Mouse (Mus musculus) heart, adult 2 months (tissue): ENCODE results near the gene Spata31d1b. TPM values are rescaled to one million over a fixed set of nuclear protein-coding genes. Genes with fewer than 3 reads are reported as not detected.
A peak's percentile ranks its signal among the peaks of the same experiment; 100 is the strongest.

Experiments
- DNase-seq, 2 experiments: peaks; one replicate each; pipeline ENCODE4 v3.0.0; 2021
- H3K27ac ChIP-seq: fragments of 200-600 bp; 2 replicates; pipeline ENCODE4 v1.8.1; 2022
- H3K27me3 ChIP-seq: fragments of 200-500 bp; 2 replicates; pipeline ENCODE4 v1.6.1; 2012; ENCODE audit warnings: mild to moderate bottlenecking, low read length, inconsistent platforms, mixed read lengths; ENCODE audit not compliant: control insufficient read depth, insufficient read depth
- H3K36me3 ChIP-seq: fragments of 200-500 bp; 2 replicates; pipeline ENCODE4 v1.6.1; 2012; ENCODE audit warnings: low read length, inconsistent platforms; ENCODE audit not compliant: control insufficient read depth, insufficient read depth
- H3K4me1 ChIP-seq: fragments of 200-500 bp; 2 replicates; pipeline ENCODE4 v1.6.1; 2011; ENCODE audit warnings: low read length; ENCODE audit not compliant: control insufficient read depth, insufficient read depth
- H3K4me3 ChIP-seq: fragments of 200-600 bp; 2 replicates; pipeline ENCODE4 v1.8.1; 2022
- H3K79me2 ChIP-seq: fragments of 200-500 bp; replicated peaks from 2 replicates; pipeline ENCODE4 v1.6.1; 2012; ENCODE audit warnings: mild to moderate bottlenecking, inconsistent platforms, low read length, moderate library complexity, mixed read lengths; ENCODE audit not compliant: control insufficient read depth, insufficient read depth
- H3K9ac ChIP-seq: fragments of 200-500 bp; 2 replicates; pipeline ENCODE4 v1.6.1; 2012; ENCODE audit warnings: low read depth, mild to moderate bottlenecking, control low read depth, inconsistent platforms, low read length, mixed read lengths
- CTCF ChIP-seq: fragments of 200-600 bp; IDR thresholded peaks from 2 replicates; pipeline ENCODE4 v1.8.1; 2022; ENCODE audit warnings: antibody characterized with exemption, mild to moderate bottlenecking, moderate library complexity
- EP300 ChIP-seq: fragments of 200-500 bp; IDR thresholded peaks from 2 replicates; pipeline ENCODE4 v1.6.1; 2011; ENCODE audit warnings: low read depth, low read length, control low read depth; ENCODE audit not compliant: insufficient read depth
- POLR2A ChIP-seq: fragments of 200-500 bp; IDR thresholded peaks from 2 replicates; pipeline ENCODE4 v1.6.1; 2011; ENCODE audit warnings: mild to moderate bottlenecking, low read depth, low read length, control low read depth; ENCODE audit not compliant: insufficient read depth
- WGBS: fragments of 180-500 bp; shearing (Covaris S2); methylation state at CpG from one replicate; pipeline ENCODE4 v1.1.7; 2018; 5-methylcytosine and 5-hydroxymethylcytosine counted together
- intact Hi-C: fragments of 180-260 bp; cut with DNase I; formaldehyde crosslinking; loops from one replicate; pipeline ENCODE4 v1.15.1; 2025
- polyA plus RNA-seq: library from polyadenylated mRNA; depleted of rRNA; stranded (reverse); fragments of >200 nt; gene quantifications from 2 replicates; pipeline ENCODE4 v1.2.3, GENCODE M21; 2012
- total RNA-seq, 2 experiments: library from RNA; stranded (reverse); gene quantifications; 2 replicates each; pipeline ENCODE4 v1.2.3; 2021

The Spata31d1b gene
- total and polyA plus RNA-seq, 3 experiments: 0.04 TPM; not detected in 2

GRCm38 (mm10) chr13:59672248-59672647 lies 39.8 kb upstream of the Spata31d1b start:
- Histone ChIP-seq H3K36me3 (0 out of 2 replicates have a peak, but pooled peaks cover 2% of the 10 kb centered on the region), H3K4me3 (no peak overlapping the region), H3K9ac (no peak overlapping the region), H3K27me3 (no peaks in the 10 kb centered on the region), H3K79me2 (no peaks in the 10 kb centered on the region), H3K27ac (no peak overlapping the region), H3K4me1 (peaks cover 3% of the 10 kb centered on the region)
- WGBS: 79% methylated on average over 6 of the region's 6 CpGs
- no peak for DNase-seq
- intact Hi-C loops: loop anchor here (10.0 kb wide), 2 partner anchors 87 to 153 kb away; partner anchors contain the start of genes Agtpbp1, Naa35 and Tut7
- TF ChIP-seq POLR2A: no peak
- TF ChIP-seq CTCF: no peak
- TF ChIP-seq EP300: no peak

DNA sequence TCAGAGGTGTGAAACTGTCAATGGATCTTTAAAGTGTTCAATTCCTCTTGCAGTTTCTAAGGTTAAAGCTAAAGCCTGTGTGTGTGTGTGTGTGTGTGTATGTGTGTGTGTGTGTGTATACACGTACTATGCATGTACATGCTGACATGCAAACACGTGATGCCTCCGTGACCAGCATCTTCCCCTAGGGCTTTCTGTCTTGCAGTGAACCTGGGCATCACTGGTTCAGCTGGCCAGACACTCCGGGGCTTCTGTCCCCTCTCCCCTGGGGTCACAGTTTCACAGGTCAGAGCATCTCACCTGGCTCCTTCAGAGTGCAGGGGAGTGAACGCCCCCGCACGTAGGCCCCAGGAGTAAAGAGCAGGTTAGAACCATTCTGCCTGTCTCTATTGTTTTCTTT lies 38.5 kb upstream of the Spata31d1b start:
- no peak for DNase-seq

DNA sequence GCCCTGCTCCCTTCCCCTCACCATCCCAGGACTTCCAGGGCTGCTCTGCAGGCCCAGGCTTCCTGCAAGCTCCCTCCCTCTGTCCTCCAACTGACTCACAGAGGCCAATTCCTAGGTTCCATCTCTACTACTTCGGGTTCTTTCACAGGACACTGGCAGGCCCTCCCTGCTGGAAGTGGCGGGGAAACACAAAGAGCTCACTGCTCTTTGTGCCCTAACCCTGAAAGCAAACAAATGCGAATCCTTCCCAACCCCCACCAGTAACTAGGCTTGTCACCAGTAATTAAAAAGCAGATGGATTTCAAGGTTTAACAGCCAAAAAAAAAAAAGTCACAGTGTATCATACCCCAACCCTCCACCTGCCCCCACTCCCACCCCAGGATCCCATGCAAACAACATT lies 37.9 kb upstream of the Spata31d1b start:
- no peaks in the 10 kb centered on the region for H3K79me2 ChIP-seq
- no peak overlapping the region for H3K27ac ChIP-seq
- 70% methylated on average over 3 of the region's 3 CpGs for WGBS
- H3K4me1 ChIP-seq: no peaks in the 10 kb centered on the region
- intact Hi-C loops: loop anchor here (10.0 kb wide), 2 partner anchors 89 to 151 kb away; partner anchors contain the start of genes Agtpbp1, Naa35 and Tut7
- H3K27me3 ChIP-seq: no peaks in the 10 kb centered on the region
- no peak overlapping the region for H3K9ac ChIP-seq
- H3K36me3 ChIP-seq: no peaks in the 10 kb centered on the region
- TF ChIP-seq CTCF: no peak
- TF ChIP-seq POLR2A: no peak
- no peak for TF ChIP-seq EP300
- no peak overlapping the region for H3K4me3 ChIP-seq
- DNase-seq: no peak

More for the DNA sequence above, 38.5 kb upstream of the Spata31d1b start:
- Histone ChIP-seq H3K27ac (no peak overlapping the region), H3K79me2 (no peaks in the 10 kb centered on the region), H3K4me3 (no peak overlapping the region), H3K36me3 (0 out of 2 replicates have a peak, but pooled peaks cover 2% of the 10 kb centered on the region), H3K9ac (no peak overlapping the region), H3K27me3 (no peaks in the 10 kb centered on the region), H3K4me1 (no peaks in the 10 kb centered on the region; the same call in 1 of the 2 replicates)
- TF ChIP-seq EP300 (no peak), CTCF (no peak)
- 92% methylated on average over 7 of the region's 7 CpGs for WGBS
- intact Hi-C loops: loop anchor here (10.0 kb wide), 2 partner anchors 89 to 151 kb away; partner anchors contain the start of genes Agtpbp1, Naa35 and Tut7

- H3K27ac ChIP-seq: peak overlapping the region; percentile 65
- H3K4me3 ChIP-seq: peak overlapping the region; percentile 78
- intact Hi-C loops: loop anchor here (10.0 kb wide), 2 partner anchors 90 to 150 kb away; partner anchors contain the start of genes Agtpbp1, Naa35 and Tut7
- no peak for TF ChIP-seq EP300
- TF ChIP-seq POLR2A: no peak
- TF ChIP-seq CTCF: no peak
- DNase-seq: peak; percentile 17 to 31
- no peaks in the 10 kb centered on the region for H3K27me3 ChIP-seq
- WGBS: 17% methylated on average over 13 of the region's 13 CpGs
- H3K79me2 ChIP-seq: no peaks in the 10 kb centered on the region
- H3K4me1 ChIP-seq: no peaks in the 10 kb centered on the region
- H3K9ac ChIP-seq: 0 out of 2 replicates have a peak overlapping the region, but pooled peaks have one; percentile 19
- no peaks in the 10 kb centered on the region for H3K36me3 ChIP-seq
Measured at GRCm38 (mm10) chr13:59674761-59675150, 37.3 kb upstream of the Spata31d1b start.

GRCm38 (mm10) chr13:59675151-59676011 lies 36.7 kb upstream of the Spata31d1b start, which contains the start of gene Golm1:
Gene Golm1, minus strand, starts transcription at chr13:59675811.
- peak; percentile 79 to 82 for DNase-seq
- no peaks in the 10 kb centered on the region for H3K4me1 ChIP-seq
- H3K27me3 ChIP-seq: no peaks in the 10 kb centered on the region
- H3K27ac ChIP-seq: peak within 1 kb of the TSS; percentile 65
- H3K4me3 ChIP-seq: peak within 1 kb of the TSS; percentile 78
- intact Hi-C loops: loop anchor here (10.0 kb wide), 2 partner anchors 91 to 149 kb away; partner anchors contain the start of genes Agtpbp1, Naa35 and Tut7
- H3K9ac ChIP-seq: peak within 1 kb of the TSS; percentile 83
- H3K79me2 ChIP-seq: no peaks in the 10 kb centered on the region
- H3K36me3 ChIP-seq: no peaks in the 10 kb centered on the region
- TF ChIP-seq EP300 (no peak), CTCF (peak; percentile 20; the same call in 1 of the 2 replicates), POLR2A (0 out of 2 replicates have a peak, but pooled peaks have one; percentile 17)
- WGBS: under 1% methylated on average over 57 of the region's 61 CpGs
